Mouse (Mus musculus) ES-CJ7 (cell line): ENCODE results near the gene Zfp644.

ENCODE experiments used
- DNase-seq: peaks from one replicate; pipeline ENCODE4 v3.0.0; 2011; ENCODE audit warnings: low read depth, low spot score

Gene Zfp644

DNA sequence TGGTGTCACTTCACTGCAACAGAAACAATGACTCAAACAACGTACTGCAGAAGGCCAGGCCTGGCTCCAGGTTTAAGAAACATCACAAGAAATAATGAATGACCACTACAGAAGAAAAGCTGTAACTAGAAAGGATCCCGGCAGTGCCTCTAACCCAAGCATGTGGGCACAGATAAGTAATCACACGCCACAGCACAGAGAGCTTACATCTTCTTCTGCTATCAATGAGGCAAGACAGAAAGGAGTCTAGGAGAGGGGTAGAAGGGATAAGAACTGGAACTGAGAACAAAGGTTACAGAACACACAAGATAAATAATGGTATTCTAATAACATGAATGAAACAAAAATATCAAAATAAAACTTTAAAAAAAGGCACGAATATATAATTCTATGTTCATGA, 32.2 kb downstream of the Zfp644 start:
- no peak for DNase-seq

DNA sequence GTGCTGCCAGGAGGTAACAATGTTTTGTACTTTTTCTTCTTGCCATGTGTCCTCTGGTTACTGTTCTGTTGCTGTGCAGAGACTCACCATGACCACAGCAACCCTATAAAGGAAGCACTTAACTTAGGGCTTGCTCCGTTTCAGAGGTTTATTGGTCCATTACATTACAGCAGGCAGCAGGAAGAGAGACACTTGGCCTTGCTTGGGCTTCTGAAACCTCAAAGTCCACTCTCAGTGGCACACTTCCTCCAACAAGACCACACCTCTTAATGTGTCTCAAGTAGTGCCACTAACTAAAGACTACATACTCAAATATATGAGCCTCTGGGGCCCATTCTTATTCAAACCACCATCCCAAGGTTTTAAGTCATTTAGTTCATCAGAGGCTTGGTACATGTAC, 36.2 kb downstream of the Zfp644 start:
- no peak for DNase-seq

DNA sequence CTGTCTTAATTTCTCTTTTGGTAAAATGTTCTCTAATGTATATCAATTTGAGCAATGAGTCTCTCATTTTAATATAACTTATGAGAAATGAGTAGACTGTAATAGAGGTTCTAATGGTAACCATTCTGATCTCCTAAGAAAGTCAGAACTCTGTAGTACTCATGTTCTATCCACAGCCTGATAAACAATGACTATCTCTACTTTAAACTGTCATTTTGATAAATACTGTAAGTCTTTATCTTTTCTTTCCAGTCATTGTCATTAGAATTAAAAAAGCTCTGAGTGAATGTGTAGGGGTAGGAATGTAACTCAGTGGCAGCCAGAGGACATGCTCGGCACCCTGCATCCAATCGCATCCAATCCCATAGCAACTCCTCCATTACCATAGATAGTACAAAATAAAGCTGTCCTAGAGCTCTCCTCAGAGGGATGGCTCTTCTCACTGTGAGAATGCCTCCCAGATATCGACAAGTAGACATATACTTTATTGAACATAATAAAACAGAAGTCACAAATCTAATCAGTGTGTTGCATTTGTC, 44.2 kb downstream of the Zfp644 start:
- no peak for DNase-seq

DNA sequence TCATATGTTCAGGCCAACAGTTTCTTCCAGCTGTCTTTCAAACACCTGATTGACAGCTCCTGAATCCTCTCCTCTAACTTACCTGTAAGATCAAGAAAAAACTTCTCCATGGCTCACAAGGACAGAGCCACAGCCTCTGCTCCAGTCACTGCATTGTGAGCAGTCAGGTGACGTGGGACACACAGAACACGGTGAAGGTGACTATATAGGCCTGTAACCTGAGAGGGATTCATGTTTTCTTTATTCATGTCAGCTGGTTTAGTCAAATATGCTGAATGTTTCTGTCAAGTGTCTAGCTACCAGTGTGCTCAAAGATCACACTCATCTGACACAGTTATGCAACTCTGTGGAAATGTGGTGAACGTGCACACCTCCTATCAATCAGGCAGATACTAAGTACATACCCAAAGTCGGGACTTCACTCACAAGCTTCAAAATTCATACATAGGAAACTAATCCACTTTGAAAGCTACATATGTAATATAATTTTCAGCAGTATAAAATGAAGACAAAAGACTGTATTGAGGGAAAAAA, 44.8 kb downstream of the Zfp644 start:
- no peak for DNase-seq

DNA sequence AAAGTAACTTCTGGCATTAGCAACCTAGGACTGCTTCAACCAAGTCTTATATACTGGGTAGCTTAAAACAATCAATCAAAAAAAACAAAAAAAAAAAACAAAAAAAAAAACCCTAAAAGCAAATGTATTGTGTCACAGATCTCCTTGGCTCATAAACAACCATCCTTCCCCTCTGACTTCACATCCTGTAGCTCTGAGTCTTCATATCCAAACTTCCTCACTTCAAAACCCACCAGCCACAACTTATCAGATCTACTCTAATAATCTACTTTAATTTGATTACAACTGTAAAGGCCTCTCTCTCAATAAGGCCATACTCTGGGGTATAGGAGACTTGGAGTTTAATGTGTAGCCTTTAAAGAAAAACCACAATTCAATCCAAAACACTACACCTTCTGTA, 47.1 kb downstream of the Zfp644 start:
- DNase-seq: no peak

DNA sequence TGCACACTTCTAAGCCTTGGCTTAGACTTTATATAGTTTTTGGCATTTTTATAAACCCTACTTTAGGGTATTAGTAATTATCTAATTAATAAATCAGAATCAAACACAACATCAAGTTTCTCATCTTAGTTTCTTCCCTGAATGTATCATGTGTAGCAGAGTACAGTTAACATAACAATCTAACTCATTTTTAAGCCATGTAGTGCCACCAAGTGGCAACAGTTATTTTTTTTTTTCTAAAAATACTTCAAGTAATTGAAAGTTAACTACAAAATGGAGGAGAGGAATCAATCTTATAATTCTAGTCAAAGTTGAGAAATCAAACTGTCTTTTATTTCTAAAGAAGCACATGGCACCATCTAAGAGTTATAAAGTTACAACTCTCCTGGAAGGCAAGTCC, 47.6 kb downstream of the Zfp644 start:
- no peak for DNase-seq

DNA sequence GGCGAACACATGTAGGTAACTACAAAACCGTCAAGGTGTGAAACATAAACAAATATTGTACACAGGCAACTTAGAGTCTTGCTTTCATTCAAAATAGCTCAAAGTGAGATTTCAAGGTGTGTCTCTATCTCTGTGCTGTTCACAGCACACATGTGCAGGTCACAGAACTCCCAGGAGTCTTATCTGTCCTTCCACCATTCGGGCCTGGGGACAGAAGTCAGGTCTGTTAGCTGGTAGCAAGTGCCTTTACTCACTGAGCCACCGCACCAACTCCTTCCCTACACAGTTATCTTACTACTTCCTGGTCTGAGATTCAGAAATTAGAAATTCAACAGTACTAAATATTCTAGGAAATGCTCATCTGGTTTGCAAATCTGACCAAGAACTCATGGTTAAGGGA, 53.7 kb downstream of the Zfp644 start:
- DNase-seq: no peak

DNA sequence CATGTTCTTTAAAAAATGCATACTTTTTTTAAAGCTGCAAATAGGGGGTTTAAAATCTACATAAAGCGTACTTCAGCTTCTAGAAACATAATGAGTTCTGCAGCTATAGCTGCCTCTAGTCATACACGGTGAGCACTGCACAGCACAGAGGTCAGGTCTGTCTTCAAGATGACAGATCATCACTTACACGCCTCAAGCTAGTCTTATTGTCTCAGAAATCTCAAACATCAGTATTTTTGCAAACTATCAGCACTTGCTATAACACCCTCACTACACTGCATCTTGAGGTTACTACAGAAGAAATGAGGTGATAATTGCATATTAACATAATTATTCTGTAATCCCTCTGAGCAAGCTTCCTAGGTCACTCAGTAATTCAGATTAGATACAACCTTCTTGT, 55.2 kb downstream of the Zfp644 start:
- no peak for DNase-seq

DNA sequence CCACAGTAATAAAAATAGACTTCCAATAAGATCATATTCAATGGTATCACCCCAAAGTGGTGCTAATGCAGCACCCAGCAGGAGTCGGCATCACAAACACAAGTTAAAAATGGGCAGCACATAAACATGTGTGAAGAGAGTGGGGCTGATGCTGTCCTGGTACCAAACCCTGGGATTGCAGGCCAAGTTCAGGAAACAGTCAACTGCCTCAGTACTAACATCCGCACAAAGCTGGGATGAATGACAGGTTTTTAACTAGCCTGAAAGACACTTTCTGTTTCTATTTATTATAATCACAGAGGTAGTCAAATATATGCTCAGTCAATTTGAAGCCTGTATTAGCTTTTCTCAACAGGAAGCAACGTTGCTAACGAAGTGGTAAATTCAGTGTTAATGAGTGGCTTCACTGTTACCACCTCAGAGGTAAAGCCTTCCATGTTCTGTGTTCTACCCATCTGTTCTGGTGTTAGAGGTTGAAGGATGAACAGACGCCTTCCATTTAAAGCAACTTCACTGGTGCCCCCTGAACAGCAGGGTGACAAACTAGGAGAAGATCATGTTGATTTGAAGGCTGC, 56.8 kb downstream of the Zfp644 start:
- DNase-seq: no peak

DNA sequence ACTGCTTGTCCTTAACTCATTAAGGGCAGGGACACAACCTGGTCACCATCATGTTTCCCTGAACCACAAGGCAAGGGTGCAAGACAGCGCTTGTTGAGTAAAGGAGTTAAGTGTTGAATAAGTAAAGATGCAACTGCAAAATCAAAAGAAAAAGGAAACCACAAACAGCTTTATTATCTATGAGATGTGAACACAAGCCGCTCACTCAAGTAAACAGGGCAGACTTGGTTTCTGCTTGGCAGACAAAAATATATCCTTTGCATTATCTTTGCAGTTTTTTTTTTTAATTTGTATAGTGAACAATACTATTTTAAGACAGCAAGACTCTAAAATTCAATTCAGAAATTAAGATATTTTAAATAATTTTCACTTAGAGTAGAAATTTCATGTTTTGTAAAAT, 57.5 kb downstream of the Zfp644 start:
- no peak for DNase-seq

DNA sequence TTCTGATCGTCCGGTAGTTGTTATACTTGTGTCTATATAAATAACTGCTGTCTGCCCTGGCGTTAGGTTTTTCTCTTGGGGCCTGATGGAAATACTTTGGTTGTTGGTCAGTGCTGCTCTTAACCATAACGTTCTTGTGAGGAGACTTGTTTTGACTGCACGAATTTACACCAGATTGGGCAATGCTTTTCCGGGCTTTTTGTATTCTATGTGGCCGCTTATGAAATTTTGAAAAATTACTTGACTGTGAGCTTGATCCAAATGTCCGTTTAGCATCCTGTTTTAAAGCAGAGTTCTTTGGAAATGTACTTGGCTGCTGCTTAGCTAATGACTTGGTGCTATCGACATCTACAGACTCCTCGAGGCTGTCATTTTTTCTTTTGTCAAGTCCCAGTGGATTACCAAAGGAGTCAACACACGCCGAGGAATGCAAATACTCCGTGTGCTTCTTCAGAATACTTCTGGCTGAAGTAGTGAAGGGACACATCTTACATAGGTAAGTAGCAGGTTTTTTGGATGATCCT, 60.6 kb downstream of the Zfp644 start:
- no peak for DNase-seq

DNA sequence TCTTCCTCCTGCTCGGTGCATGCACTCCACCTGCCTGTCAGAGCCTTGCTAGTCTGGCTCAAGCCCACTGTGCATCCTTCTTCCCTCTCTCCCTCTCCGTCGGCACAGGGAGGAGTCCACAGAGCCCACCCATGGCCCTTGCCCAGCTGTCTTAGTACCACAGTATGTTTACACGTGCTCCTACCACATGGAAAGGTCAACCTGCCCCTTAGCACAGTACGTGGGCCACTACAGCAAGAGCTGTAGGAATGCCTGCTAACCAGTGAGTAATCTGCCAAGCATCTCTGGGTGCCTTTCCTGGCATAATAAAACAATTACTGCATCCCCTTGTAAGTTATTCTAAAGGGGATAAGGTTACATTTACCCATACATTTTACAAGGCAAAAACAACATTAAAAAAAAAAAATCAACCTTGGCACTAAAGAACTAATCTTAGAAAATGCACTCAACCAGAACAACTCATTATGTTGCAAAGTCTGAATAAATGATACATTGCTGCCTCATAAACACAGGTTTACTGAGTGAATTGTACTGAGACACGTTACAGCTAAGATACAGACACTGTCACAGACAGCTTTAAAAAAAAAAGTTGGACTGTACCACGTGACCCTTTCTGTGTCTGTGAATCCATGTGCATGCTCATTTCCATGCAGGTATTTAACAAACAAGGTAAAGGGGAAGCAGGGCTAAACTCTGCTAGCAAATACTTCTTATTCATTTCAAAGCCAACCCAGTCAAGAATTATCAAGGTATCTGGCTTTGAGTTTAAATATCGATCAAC, 68.5 kb downstream of the Zfp644 start:
- no peak for DNase-seq

DNA sequence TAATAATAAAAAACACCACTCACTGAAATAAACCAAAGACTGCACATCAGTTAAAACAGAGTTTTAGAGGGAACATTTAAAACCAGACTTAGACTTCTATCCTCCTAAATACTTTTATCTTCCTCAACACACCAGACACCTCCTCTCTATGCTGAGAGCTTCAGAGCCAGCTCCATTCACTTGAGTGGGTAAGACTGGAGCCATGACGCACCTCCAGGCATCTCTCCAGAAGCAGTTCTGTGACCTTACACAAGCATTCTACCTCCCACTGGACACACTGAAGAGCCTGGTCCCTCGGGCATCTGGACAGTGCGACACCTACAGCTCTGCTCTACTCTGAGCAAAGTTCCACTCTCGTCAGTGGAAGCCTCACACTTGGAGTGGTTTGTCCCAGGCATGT, 73.8 kb downstream of the Zfp644 start:
- no peak for DNase-seq

DNA sequence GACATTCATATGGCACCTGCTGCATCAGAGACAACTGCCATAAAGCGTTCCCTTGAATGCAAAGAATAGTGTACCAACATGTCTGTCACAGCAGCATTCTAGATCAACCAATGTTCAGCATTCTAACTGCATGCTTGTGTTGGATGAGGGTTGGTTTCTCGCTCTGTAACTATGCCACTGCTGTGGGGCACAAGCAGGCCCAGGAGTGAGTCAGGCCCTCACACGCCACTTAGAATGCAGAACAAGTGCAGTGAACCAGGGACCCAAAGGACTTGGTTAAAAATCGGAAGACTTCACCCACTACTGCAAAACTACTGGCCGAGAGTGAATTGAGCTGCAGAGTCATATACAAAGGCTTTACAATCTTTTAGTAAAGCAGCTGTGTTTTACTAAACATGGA, 74.9 kb downstream of the Zfp644 start:
- no peak for DNase-seq

DNA sequence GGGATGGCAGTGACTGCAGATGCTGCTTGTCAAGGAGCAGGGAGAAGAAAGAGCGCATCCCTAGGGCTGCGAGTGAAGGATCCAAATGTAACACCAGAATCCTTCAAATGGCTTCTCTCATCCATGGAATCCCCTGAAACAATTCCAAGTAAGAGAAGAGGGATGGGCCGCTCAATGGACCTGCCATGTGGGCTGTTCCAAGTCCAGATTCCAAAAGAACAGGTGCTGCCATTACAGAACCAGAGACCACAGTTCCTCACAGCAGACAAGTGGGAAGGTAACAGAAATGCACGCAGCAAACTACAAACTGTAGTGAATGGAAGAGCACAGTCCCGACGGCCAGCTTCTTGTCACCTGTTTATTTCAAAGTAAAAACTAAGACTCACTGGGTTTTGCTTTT, 76.6 kb downstream of the Zfp644 start:
- no peak for DNase-seq

DNA sequence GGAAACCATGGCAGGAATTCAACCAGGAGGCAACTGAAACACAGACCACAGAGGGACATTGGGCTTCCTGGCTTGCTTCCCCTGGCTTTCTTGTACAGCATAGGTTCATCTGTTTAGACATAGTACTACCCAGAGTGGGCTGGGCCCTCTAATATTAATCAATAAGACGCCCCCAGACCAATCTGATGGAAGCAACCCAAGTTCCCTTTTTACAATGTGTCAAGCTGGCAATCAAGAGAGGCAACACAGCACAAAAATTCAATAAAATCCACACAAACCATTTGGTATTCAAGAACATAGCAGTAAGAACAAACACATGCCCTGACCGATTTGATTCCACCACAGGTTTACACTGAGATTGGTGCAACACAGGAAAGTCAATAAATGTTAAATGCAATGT, 82.1 kb downstream of the Zfp644 start:
- no peak for DNase-seq

DNA sequence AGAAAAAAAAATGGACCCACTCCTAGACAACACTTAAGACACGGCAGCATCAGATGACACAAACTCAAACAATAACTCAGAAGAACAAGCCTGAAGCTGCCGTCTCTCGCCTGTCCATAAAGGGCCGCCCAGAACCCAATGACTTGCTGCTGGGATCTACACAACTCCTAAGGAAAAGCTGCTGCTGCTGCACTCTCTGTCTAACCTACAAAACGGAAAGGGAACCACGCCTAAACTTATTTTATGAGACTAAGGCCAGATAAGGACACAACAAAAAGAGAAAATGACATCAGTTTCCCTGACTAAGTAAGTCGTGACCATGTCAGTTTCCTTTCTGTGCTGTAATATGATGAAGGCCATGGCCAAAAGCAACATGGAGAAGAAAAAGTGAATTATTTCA, 82.5 kb downstream of the Zfp644 start:
- DNase-seq: no peak

DNA sequence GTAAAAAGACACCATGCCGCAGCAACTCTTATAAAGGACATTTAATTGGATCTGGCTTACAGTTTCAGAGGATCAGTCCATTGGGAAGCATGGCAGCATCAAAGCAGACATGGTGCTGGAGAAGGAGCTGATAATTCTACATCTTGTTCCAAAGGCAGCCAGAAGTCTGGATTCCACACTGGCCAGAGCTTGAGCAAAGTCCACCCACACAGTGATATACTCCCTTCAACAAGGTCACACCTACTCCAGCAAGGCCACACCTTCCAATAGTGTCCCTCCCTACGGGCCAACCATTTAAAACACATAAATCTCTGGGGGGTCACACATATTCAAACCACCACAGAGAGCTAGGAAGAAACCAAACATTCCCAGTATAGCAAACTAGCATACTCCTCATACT, 84.9 kb downstream of the Zfp644 start:
- no peak for DNase-seq

DNA sequence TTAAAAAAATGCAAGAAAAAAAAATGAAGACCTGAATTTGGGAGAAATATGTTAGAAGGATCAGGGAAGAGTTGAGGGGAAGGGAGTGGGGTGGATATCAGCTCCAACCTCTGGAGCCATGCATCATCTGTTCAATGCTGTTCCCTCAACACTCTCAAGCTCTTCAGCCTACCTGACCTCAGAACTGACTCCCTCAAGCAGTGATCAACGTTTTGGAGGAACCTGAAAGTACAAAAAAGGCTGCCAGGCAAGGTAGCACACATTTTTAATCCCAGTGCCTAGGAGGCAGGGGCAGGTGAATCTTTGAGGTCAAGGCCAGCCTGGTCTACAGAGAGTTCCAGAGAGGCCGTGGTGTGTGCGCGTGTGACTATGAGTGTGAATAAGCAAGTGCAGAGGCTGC, 88.3 kb downstream of the Zfp644 start, which contains the start of gene Gm17304:
Gene Gm17304 (plus strand): TSS at position 301 of the 400 bp plus-strand sequence.
- DNase-seq: no peak

DNA sequence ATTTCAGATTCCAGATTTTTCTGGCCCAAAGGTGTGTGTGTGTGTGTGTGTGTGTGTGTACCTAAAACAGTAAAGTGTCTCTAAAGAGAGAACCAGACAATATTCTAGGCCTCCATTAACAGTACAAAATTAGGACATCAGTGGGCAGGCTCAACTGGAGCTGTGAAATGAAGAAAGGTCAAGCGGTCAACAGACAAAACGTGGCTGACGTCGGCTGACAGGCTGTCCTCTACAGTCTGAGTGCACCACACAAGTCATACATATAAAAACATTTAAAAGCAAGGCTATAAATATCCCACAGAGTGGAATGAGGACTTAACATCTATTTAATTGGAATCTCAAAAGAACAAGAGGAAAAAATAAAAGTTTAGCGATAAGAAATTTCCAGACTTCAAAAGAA, 90.0 kb downstream of the Zfp644 start:
- DNase-seq: no peak

DNA sequence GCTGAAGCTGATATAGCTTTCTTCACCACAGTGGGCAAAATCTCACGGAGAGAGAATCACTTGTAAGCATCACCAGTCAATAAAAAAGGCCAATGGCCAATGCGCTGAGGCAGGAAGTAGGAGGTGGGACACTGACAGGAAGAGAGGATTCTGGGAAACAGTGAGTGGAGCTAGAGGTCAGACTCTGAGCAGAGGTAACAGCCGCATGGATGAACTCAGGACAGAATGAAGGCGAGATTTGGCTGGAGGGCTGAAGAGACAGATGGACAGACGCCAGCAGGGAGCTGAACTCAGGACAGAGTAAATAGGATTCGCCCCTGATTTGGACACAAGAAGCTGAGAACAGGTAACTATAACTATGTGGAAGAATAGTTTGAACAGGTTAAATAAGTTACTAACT, 92.0 kb downstream of the Zfp644 start:
- no peak for DNase-seq

DNA sequence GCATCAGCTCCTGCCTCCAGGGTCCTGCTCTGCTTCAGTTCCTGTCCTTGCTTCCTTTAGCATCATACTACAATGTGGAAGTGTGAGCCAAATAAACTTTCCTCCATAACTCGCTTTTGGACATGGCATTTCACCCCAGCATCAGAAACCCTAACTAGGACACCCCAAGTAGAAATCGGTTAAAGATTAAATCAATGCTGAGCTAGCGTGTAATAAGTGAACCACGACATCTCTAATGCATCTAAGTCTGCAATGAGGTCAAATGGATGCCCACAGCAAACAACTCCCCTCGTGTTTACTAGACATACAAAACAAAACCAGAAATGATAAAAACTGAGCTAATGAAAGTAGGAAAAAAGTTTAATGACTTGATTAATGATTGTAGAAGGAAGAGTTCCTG, 92.7 kb downstream of the Zfp644 start:
- no peak for DNase-seq

DNA sequence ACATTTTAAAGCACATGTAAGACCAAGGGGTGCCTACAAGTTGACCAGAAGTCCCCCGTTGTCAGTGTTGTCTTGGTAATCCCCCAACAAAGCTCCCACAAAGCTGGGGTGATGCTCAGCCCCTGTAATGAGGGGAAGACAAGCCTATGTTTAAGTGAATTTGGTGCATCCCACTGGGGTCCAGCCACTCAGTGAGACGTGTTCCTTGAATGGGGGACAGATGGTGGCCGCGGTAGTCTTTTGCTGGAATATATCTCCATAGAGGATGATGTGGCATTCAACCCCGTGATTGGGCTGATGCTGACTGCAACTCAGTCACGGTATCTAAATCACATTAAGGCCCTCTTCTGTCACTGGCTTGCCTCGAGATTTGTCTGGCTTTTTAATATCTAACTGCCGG, 97.6 kb downstream of the Zfp644 start:
- no peak for DNase-seq
